Mouse (Mus musculus) small intestine, adult 2 months (tissue): ENCODE data around the gene Ppp1r1b.

Experiments
- CTCF ChIP-seq: fragments of 200-500 bp; IDR thresholded peaks from 2 replicates; pipeline ENCODE4 v1.5.1; 2012; ENCODE audit warnings: low read depth, mild to moderate bottlenecking, control low read depth, inconsistent platforms, low read length, moderate library complexity, mixed read lengths; ENCODE audit not compliant: insufficient replicate concordance, insufficient read length; ENCODE audit errors: extremely low read depth
- POLR2A ChIP-seq: fragments of 200-500 bp; IDR thresholded peaks from 2 replicates; pipeline ENCODE4 v1.6.1; 2012; ENCODE audit warnings: low read depth, mild to moderate bottlenecking, control low read depth, inconsistent platforms, low read length, moderate library complexity

DNA sequence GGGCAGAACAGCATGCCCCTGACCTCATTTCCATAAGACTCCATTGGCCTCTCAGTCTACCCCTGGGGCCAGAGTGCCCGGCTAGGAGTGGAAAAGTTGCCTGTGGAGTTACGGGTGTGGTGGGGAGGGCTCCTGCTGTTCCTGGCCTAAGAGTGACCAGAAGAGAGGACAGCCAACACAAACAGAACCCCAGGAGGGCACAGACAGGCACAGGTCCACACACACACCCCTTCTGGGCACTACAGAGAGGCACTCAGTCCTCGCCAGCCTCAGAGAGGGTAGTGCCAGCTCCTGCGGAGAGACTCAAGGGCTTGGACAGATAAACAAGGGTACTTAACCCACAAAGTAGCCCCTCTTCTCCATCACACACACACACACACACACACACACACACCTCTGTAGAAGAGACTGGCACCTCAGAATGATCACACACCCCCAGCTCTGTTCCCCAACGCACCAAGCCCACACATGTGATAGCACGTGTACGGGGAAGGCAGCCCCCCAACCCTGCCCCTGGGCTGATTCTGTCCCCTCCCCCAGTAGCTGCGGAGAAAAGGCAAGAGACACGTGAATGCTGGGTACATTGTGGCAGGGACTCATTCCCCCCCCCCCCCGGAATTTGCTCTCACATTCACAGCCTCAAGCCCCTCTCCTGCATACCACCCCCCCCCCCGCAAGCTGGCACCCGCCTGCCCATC is 670 bp upstream of the Ppp1r1b start:
- TF ChIP-seq CTCF (no peak), POLR2A (no peak)
